Mouse (Mus musculus) spleen, adult 2 months (tissue): ENCODE results near the gene Cdx2.

ENCODE experiments used
- CTCF ChIP-seq: fragments of 200-500 bp; IDR thresholded peaks from 2 replicates; pipeline ENCODE4 v1.5.1; 2011; ENCODE audit warnings: mild to moderate bottlenecking, inconsistent platforms; ENCODE audit not compliant: insufficient read depth, insufficient read length, insufficient replicate concordance; ENCODE audit errors: extremely low read depth
- POLR2A ChIP-seq: fragments of 200-500 bp; IDR thresholded peaks from 2 replicates; pipeline ENCODE4 v1.6.1; 2011; ENCODE audit warnings: low read depth, low read length, inconsistent platforms

- TF ChIP-seq CTCF = no peak
- TF ChIP-seq POLR2A = no peak
These were observed 2.6 kb downstream of the Cdx2 start for GRCm38 (mm10) chr5:147304276-147305155.
